Mouse (Mus musculus) MEL (cell line): ENCODE measurements at regions not wholly inside any gene's neighbourhood (a gene's known extent, or its start where the extent isn't known, plus 50 kb on each side); places are given as distances from the start of the nearest gene placed in this dataset.

Experiments used
- DNase-seq: peaks from one replicate; pipeline ENCODE4 v3.0.0; 2011; ENCODE audit warnings: low read depth, low spot score
- H3K27ac ChIP-seq: 2 replicates; pipeline ENCODE4 v1.5.1; 2012; ENCODE audit warnings: low read depth, mild to moderate bottlenecking, control low read depth, low read length, moderate library complexity; ENCODE audit not compliant: control insufficient read depth
- H3K27me3 ChIP-seq, 2 experiments: fragments of 150-350 bp in 1 of 2; sonication (generic) in 1 of 2; 2 replicates each; pipeline ENCODE4 v1.6.1; 2012; ENCODE audit warnings: low read length in 2 of 2, mild to moderate bottlenecking in 2 of 2, improper control_type of control experiment in 1 of 2, moderate library complexity in 1 of 2; ENCODE audit not compliant: insufficient read depth in 2 of 2, control insufficient read depth in 1 of 2
- H3K36me3 ChIP-seq, 2 experiments: 2 replicates each; pipeline ENCODE4 v1.6.1; 2012 to 2014; ENCODE audit warnings: low read length in 2 of 2, improper control_type of control experiment in 1 of 2, inconsistent platforms in 1 of 2, mild to moderate bottlenecking in 1 of 2; ENCODE audit not compliant: insufficient read depth in 2 of 2, control insufficient read depth in 1 of 2
- H3K4me1 ChIP-seq, 2 experiments: fragments of 150-350 bp in 1 of 2; sonication (generic) in 1 of 2; 2 replicates each; pipeline ENCODE4 v1.6.1; 2012; ENCODE audit warnings: low read length in 2 of 2, improper control_type of control experiment in 1 of 2, mild to moderate bottlenecking in 1 of 2; ENCODE audit not compliant: insufficient read depth in 2 of 2, control insufficient read depth in 1 of 2
- H3K4me3 ChIP-seq, 2 experiments: fragments of 150-350 bp in 1 of 2; sonication (generic) in 1 of 2; 2 replicates each; pipeline ENCODE4 v1.5.1; 2012; ENCODE audit warnings: low read depth in 2 of 2, low read length in 2 of 2, mild to moderate bottlenecking in 2 of 2, moderate library complexity in 2 of 2, control low read depth in 1 of 2, improper control_type of control experiment in 1 of 2; ENCODE audit not compliant: control insufficient read depth in 1 of 2, insufficient read depth in 1 of 2
- H3K79me2 ChIP-seq: 2 replicates; pipeline ENCODE4 v1.6.1; 2012; ENCODE audit warnings: mild to moderate bottlenecking, low read length, moderate library complexity; ENCODE audit not compliant: control insufficient read depth, poor library complexity, insufficient read depth
- H3K9ac ChIP-seq: 2 replicates; pipeline ENCODE4 v1.6.1; 2012; ENCODE audit warnings: low read depth, mild to moderate bottlenecking, control low read depth, low read length, moderate library complexity; ENCODE audit not compliant: control insufficient read depth, poor library complexity, severe bottlenecking
- H3K9me3 ChIP-seq: fragments of 150-350 bp; sonication (generic); replicated peaks from 2 replicates; pipeline ENCODE4 v1.6.1; 2012; ENCODE audit warnings: mild to moderate bottlenecking, low read length, improper control_type of control experiment, moderate library complexity; ENCODE audit not compliant: insufficient read depth
- CHD2 ChIP-seq: IDR thresholded peaks from 2 replicates; pipeline ENCODE4 v1.6.1; 2011; ENCODE audit warnings: low read length, improper control_type of control experiment
- CTCF ChIP-seq, 3 experiments: IDR thresholded peaks in 2 of 3; conservative IDR thresholded peaks in 1 of 3; 2 replicates each; pipeline ENCODE4 v1.5.1; 2011 to 2012; ENCODE audit warnings: low read length in 3 of 3, low read depth in 2 of 3, mild to moderate bottlenecking in 2 of 3, improper control_type of control experiment in 1 of 3, inconsistent platforms in 1 of 3, mixed read lengths in 1 of 3, moderate library complexity in 1 of 3; ENCODE audit not compliant: control insufficient read depth in 1 of 3, insufficient read depth in 1 of 3, poor library complexity in 1 of 3, severe bottlenecking in 1 of 3
- ELF1 ChIP-seq: IDR thresholded peaks from 2 replicates; pipeline ENCODE4 v1.6.1; 2014; ENCODE audit warnings: low read depth, mild to moderate bottlenecking, inconsistent platforms, low read length, improper control_type of control experiment, moderate library complexity
- ETS1 ChIP-seq: IDR thresholded peaks from 2 replicates; pipeline ENCODE4 v1.6.1; 2012; ENCODE audit warnings: low read depth, mild to moderate bottlenecking, inconsistent platforms, low read length, improper control_type of control experiment, moderate library complexity
- GABPA ChIP-seq: IDR thresholded peaks from 2 replicates; pipeline ENCODE4 v1.6.1; 2012; ENCODE audit warnings: low read depth, mild to moderate bottlenecking, inconsistent platforms, low read length, improper control_type of control experiment, moderate library complexity
- GATA1 ChIP-seq: IDR thresholded peaks from 2 replicates; pipeline ENCODE4 v1.6.1; 2011; ENCODE audit warnings: low read depth, low read length, improper control_type of control experiment
- JUND ChIP-seq: IDR thresholded peaks from 2 replicates; pipeline ENCODE4 v1.6.1; 2011; ENCODE audit warnings: low read depth, mild to moderate bottlenecking, improper control_type of control experiment, low read length
- MAX ChIP-seq: IDR thresholded peaks from 2 replicates; pipeline ENCODE4 v1.6.1; 2011; ENCODE audit warnings: low read length, improper control_type of control experiment
- MAZ ChIP-seq: IDR thresholded peaks from 2 replicates; pipeline ENCODE4 v1.6.1; 2012; ENCODE audit warnings: low read depth, mild to moderate bottlenecking, inconsistent platforms, low read length, improper control_type of control experiment
- MXI1 ChIP-seq: IDR thresholded peaks from 2 replicates; pipeline ENCODE4 v1.6.1; 2011; ENCODE audit warnings: mild to moderate bottlenecking, low read depth, low read length, improper control_type of control experiment
- MYC ChIP-seq: IDR thresholded peaks from 2 replicates; pipeline ENCODE4 v1.6.1; 2011; ENCODE audit warnings: low read depth, mild to moderate bottlenecking, low read length, improper control_type of control experiment, moderate library complexity
- NELFE ChIP-seq: IDR thresholded peaks from 2 replicates; pipeline ENCODE4 v1.6.1; 2011; ENCODE audit warnings: low read depth, low read length, improper control_type of control experiment
- POLR2AphosphoS2 ChIP-seq: IDR thresholded peaks from 2 replicates; pipeline ENCODE4 v1.6.1; 2011; ENCODE audit warnings: low read length, improper control_type of control experiment
- RAD21 ChIP-seq: IDR thresholded peaks from 2 replicates; pipeline ENCODE4 v1.6.1; 2011; ENCODE audit warnings: mild to moderate bottlenecking, low read depth, low read length, improper control_type of control experiment
- TAL1 ChIP-seq: IDR thresholded peaks from 2 replicates; pipeline ENCODE4 v1.6.1; 2012; ENCODE audit warnings: mild to moderate bottlenecking, inconsistent platforms, low read length, moderate library complexity, mixed read lengths
- TBP ChIP-seq: IDR thresholded peaks from 2 replicates; pipeline ENCODE4 v1.8.0; 2011; ENCODE audit warnings: low read depth, low read length, improper control_type of control experiment
- TCF12 ChIP-seq: IDR thresholded peaks from 2 replicates; pipeline ENCODE4 v1.6.1; 2014; ENCODE audit warnings: low read depth, mild to moderate bottlenecking, inconsistent platforms, low read length, improper control_type of control experiment, moderate library complexity
- USF1 ChIP-seq: IDR thresholded peaks from 2 replicates; pipeline ENCODE4 v1.6.1; 2014; ENCODE audit warnings: low read depth, mild to moderate bottlenecking, inconsistent platforms, low read length, improper control_type of control experiment, moderate library complexity
- ZC3H11A ChIP-seq: IDR thresholded peaks from 2 replicates; pipeline ENCODE4 v1.6.1; 2012; ENCODE audit warnings: low read depth, mild to moderate bottlenecking, inconsistent platforms, low read length, improper control_type of control experiment
- ZKSCAN1 ChIP-seq: IDR thresholded peaks from 2 replicates; pipeline ENCODE4 v1.6.1; 2012; ENCODE audit warnings: low read depth, mild to moderate bottlenecking, inconsistent platforms, low read length, improper control_type of control experiment, moderate library complexity

GRCm38 (mm10) chr5:24237201-24237600, 72.4 kb downstream of the Nupl2 start:
- no peaks in the 10 kb centered on the region for H3K4me1 ChIP-seq
- no peak overlapping the region for H3K4me3 ChIP-seq
- peaks cover 3% of the 10 kb centered on the region in 2 experiments; a peak in 2 of 4 replicates for H3K27me3 ChIP-seq
- no peak for DNase-seq
- TF ChIP-seq MYC (no peak), JUND (no peak)
- H3K79me2 ChIP-seq = no peaks in the 10 kb centered on the region
- H3K27ac ChIP-seq = no peak overlapping the region
- H3K36me3 ChIP-seq = no peaks in the 10 kb centered on the region
- no peak overlapping the region for H3K9ac ChIP-seq
- no peaks in the 10 kb centered on the region for H3K9me3 ChIP-seq

- Histone ChIP-seq H3K27me3 (peaks cover 3% of the 10 kb centered on the region in 2 experiments; a peak in 2 of 4 replicates), H3K9me3 (no peaks in the 10 kb centered on the region), H3K4me3 (no peak overlapping the region), H3K79me2 (no peaks in the 10 kb centered on the region), H3K9ac (no peak overlapping the region), H3K4me1 (no peaks in the 10 kb centered on the region), H3K36me3 (no peaks in the 10 kb centered on the region), H3K27ac (no peak overlapping the region)
- TF ChIP-seq MAZ = no peak
- no peak for TF ChIP-seq TBP
- no peak for TF ChIP-seq TAL1
- no peak for TF ChIP-seq ELF1
- no peak for TF ChIP-seq TCF12
- no peak for TF ChIP-seq RAD21
- TF ChIP-seq MYC = no peak
- TF ChIP-seq ZKSCAN1 = no peak
- TF ChIP-seq MAX = no peak
- TF ChIP-seq ETS1 = no peak
- TF ChIP-seq POLR2AphosphoS2 = no peak
- TF ChIP-seq GATA1 = no peak
- TF ChIP-seq USF1 = no peak
- no peak for TF ChIP-seq GABPA
- no peak for TF ChIP-seq CHD2
- TF ChIP-seq NELFE = no peak
- TF ChIP-seq ZC3H11A = no peak
- no peak for TF ChIP-seq JUND
- TF ChIP-seq CTCF (IDR thresholded peaks at IDR 0.05 in 2 of 3, conservative IDR thresholded peaks at IDR 0.05 in 1 of 3; ENCODE audit: control insufficient read depth in 1 of 3, insufficient read depth in 1 of 3, low read depth in 2 of 3, low read length in 3 of 3, poor library complexity in 1 of 3, severe bottlenecking in 1 of 3) = no peak
- TF ChIP-seq MXI1 = no peak
- DNase-seq = no peak
Measured at GRCm38 (mm10) chr5:24239006-24239405, 74.2 kb downstream of the Nupl2 start.
